Mouse (Mus musculus) urinary bladder, postnatal 4 days (tissue): ENCODE results near the gene Cfap97.

Experiments
- DNase-seq, 2 experiments: peaks; one replicate each; pipeline ENCODE4 v3.0.0; 2021 to 2022; ENCODE audit warnings: low spot score in 2 of 2

Gene Cfap97

GRCm38 (mm10) chr8:46153042-46153441, 1.5 kb downstream of the Cfap97 start:
- DNase-seq = no peak

- DNase-seq = peak; percentile 94 to 95
Measured at GRCm38 (mm10) chr8:46162953-46163869, 11.6 kb downstream of the Cfap97 start.

- no peak for DNase-seq
Measured at GRCm38 (mm10) chr8:46163870-46164190, 12.3 kb downstream of the Cfap97 start.

GRCm38 (mm10) chr8:46173651-46174050, 22.1 kb downstream of the Cfap97 start:
- no peak for DNase-seq

GRCm38 (mm10) chr8:46180136-46180535, 28.6 kb downstream of the Cfap97 start:
- no peak for DNase-seq

GRCm38 (mm10) chr8:46185361-46185760, 33.8 kb downstream of the Cfap97 start:
- no peak for DNase-seq

- no peak for DNase-seq
Measured at GRCm38 (mm10) chr8:46193100-46193499, 41.5 kb downstream of the Cfap97 start.

GRCm38 (mm10) chr8:46196877-46197276, 45.3 kb downstream of the Cfap97 start:
- no peak for DNase-seq

- DNase-seq = no peak
Measured at GRCm38 (mm10) chr8:46197673-46198072, 46.1 kb downstream of the Cfap97 start.

- no peak for DNase-seq
Measured at GRCm38 (mm10) chr8:46202350-46202749, 50.8 kb downstream of the Cfap97 start.

- DNase-seq = no peak
Measured at GRCm38 (mm10) chr8:46204301-46204700, 52.7 kb downstream of the Cfap97 start.

- DNase-seq = no peak
Measured at GRCm38 (mm10) chr8:46204974-46205640, 53.5 kb downstream of the Cfap97 start.

GRCm38 (mm10) chr8:46206107-46206506, 54.5 kb downstream of the Cfap97 start:
- DNase-seq = no peak

- no peak for DNase-seq
Measured at GRCm38 (mm10) chr8:46208354-46208753, 56.8 kb downstream of the Cfap97 start.

GRCm38 (mm10) chr8:46209057-46209456, 57.5 kb downstream of the Cfap97 start:
- DNase-seq = no peak

- DNase-seq = peak; percentile 97 to 99
Measured at GRCm38 (mm10) chr8:46210404-46211315, 59.1 kb downstream of the Cfap97 start, which contains the start of gene Slc25a4. Slc25a4 (minus strand) TSS chr8:46211284.

- no peak for DNase-seq
Measured at GRCm38 (mm10) chr8:46211611-46212071, 60.1 kb downstream of the Cfap97 start.

GRCm38 (mm10) chr8:46212194-46212593, 60.6 kb downstream of the Cfap97 start:
- DNase-seq = no peak

GRCm38 (mm10) chr8:46213971-46214480, 62.5 kb downstream of the Cfap97 start:
- no peak for DNase-seq

GRCm38 (mm10) chr8:46216838-46217237, 65.3 kb downstream of the Cfap97 start:
- DNase-seq = peak in 1 of 2 experiments; percentile 30

GRCm38 (mm10) chr8:46220566-46220965, 69.0 kb downstream of the Cfap97 start:
- no peak for DNase-seq

- DNase-seq = no peak
Measured at GRCm38 (mm10) chr8:46225501-46225900, 73.9 kb downstream of the Cfap97 start.
